Mouse (Mus musculus) myocyte (in vitro differentiated cells): ENCODE data around the gene Kirrel3.

Source experiments
- E2F4 ChIP-seq: IDR thresholded peaks from one replicate; pipeline ENCODE4 v1.6.1; 2011; ENCODE audit warnings: mild to moderate bottlenecking, control low read depth, moderate library complexity; ENCODE audit not compliant: insufficient read depth
- MAX ChIP-seq: IDR thresholded peaks from one replicate; pipeline ENCODE4 v1.6.1; 2011; ENCODE audit warnings: low read depth, mild to moderate bottlenecking, control low read depth
- MYOG ChIP-seq, 3 experiments: IDR thresholded peaks; one replicate each; pipeline ENCODE4 v1.6.1; 2011; ENCODE audit warnings: control low read depth in 2 of 3, low read depth in 2 of 3, mild to moderate bottlenecking in 2 of 3; ENCODE audit not compliant: insufficient read length in 2 of 3, control insufficient read depth in 1 of 3, insufficient read depth in 1 of 3
- POLR2A ChIP-seq: IDR thresholded peaks from one replicate; pipeline ENCODE4 v1.6.1; 2011; ENCODE audit warnings: low read depth, mild to moderate bottlenecking, control low read depth, moderate library complexity; ENCODE audit not compliant: insufficient read length
- POLR2AphosphoS2 ChIP-seq: IDR thresholded peaks from one replicate; pipeline ENCODE4 v1.6.1; 2011; ENCODE audit warnings: low read depth, control low read depth; ENCODE audit not compliant: insufficient read length
- REST ChIP-seq: IDR thresholded peaks from one replicate; pipeline ENCODE4 v1.6.1; 2011; ENCODE audit warnings: mild to moderate bottlenecking, control low read depth, moderate library complexity; ENCODE audit not compliant: insufficient read depth, insufficient read length
- SRF ChIP-seq: IDR thresholded peaks from one replicate; pipeline ENCODE4 v1.6.1; 2011; ENCODE audit warnings: low read depth; ENCODE audit not compliant: control insufficient read depth, insufficient read length
- TCF12 ChIP-seq: IDR thresholded peaks from one replicate; pipeline ENCODE4 v1.6.1; 2011; ENCODE audit warnings: mild to moderate bottlenecking, control low read depth; ENCODE audit not compliant: poor library complexity, insufficient read depth, severe bottlenecking
- TCF3 ChIP-seq: IDR thresholded peaks from one replicate; pipeline ENCODE4 v1.6.1; 2011; ENCODE audit warnings: low read depth, control low read depth; ENCODE audit not compliant: insufficient read length
- USF1 ChIP-seq: IDR thresholded peaks from one replicate; pipeline ENCODE4 v1.6.1; 2011; ENCODE audit warnings: low read depth, mild to moderate bottlenecking, control low read depth, moderate library complexity

DNA sequence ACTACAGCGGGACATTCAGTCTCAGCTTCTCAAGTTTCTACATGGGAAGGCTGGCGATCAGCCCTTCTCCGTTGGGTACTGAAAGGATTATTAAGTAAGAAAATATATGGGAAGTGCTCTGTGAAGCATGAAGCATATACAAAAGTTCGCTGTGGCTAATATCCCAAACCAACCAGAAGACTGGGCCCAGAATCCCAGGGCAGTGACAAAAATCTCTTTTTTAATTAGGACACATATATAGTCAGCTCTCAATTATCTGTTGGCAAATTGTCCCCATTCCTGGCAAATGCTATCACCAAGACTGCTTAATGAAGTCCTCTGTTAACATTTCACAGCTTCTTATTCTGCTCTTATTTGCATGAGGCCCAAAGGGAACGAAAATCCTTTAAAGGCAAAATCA, 439.9 kb downstream of the Kirrel3 start:
- TF ChIP-seq SRF (no peak), E2F4 (no peak), POLR2A (no peak), MAX (no peak), TCF12 (no peak), USF1 (no peak), MYOG (IDR thresholded peaks at IDR 0.05; ENCODE audit: control insufficient read depth in 1 of 3, insufficient read depth in 1 of 3, insufficient read length in 2 of 3, low read depth in 2 of 3) (no peak), REST (no peak), POLR2AphosphoS2 (no peak), TCF3 (no peak)
